Mouse (Mus musculus) megakaryocyte, embryonic 14.5 days (primary cell): ENCODE data around the gene Pa2g4.

Experiments used
- FLI1 ChIP-seq: IDR thresholded peaks from 2 replicates; pipeline ENCODE4 v1.6.1; 2012; ENCODE audit warnings: low read length, inconsistent platforms, mixed read lengths
- GATA1 ChIP-seq: IDR thresholded peaks from 3 replicates; pipeline ENCODE4 v1.6.1; 2012; ENCODE audit warnings: mixed read lengths, low read length, inconsistent platforms, borderline replicate concordance

GRCm38 (mm10) chr10:128511189-128511588 lies 54.6 kb downstream of the Pa2g4 start:
- no peak for TF ChIP-seq FLI1
- no peak for TF ChIP-seq GATA1
